Mouse (Mus musculus): Measurements from ENCODE around the gene Gm17190. TPM values are rescaled to one million over a fixed set of nuclear protein-coding genes. Genes with fewer than 3 reads are reported as not detected.
"Not testable (repeated sequence)": the region's sequence is repeated elsewhere in the genome, so short reads cannot be mapped to it uniquely, and the experiment has no call there.

Gene Gm17190
- not detected for polyA plus RNA-seq (2017; shearing (Covaris generic))

DNA sequence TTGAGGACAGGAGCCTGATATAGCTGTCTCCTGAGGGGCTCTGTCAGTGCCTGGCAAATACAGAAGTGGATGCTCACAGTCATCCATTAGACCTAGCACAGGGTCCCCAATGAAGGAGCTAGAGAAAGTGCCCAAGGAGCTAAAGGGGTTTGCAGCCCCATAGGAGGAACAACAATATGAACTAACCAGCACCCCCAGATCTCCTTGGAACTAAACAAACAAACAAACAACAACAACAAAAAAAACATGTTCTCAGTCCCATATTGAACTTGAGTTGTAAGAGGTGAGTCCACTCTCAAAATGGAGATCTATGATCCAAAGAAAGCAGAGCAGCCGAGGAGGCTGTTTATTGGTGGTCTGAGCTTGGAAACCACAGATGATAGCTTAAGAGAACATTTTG lies at the start of gene Gm17190:
TSS of gene Gm17190 (plus strand) at position 301 of the 400 bp plus-strand sequence.
- not testable (repeated sequence) for ATAC-seq

DNA sequence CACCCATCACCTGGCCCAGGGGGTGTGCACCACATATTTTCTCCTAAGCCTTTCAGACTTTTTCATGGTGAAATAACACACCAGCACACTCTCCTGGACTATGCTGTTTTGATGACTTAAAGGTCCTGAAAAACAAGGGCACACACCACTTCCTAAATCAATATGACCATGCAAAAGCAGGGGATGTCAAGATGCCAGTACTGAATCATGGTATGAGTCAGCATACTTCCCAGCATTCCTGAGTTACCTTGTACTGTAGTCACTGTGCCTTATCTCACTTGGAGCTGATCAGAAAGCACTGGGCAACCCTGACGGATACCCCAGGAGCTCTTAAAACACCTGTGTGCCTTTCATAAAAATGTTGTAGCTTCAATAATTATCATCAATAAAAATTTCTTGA lies 42.3 kb upstream of the Gm17190 start:
- no peak for ATAC-seq

DNA sequence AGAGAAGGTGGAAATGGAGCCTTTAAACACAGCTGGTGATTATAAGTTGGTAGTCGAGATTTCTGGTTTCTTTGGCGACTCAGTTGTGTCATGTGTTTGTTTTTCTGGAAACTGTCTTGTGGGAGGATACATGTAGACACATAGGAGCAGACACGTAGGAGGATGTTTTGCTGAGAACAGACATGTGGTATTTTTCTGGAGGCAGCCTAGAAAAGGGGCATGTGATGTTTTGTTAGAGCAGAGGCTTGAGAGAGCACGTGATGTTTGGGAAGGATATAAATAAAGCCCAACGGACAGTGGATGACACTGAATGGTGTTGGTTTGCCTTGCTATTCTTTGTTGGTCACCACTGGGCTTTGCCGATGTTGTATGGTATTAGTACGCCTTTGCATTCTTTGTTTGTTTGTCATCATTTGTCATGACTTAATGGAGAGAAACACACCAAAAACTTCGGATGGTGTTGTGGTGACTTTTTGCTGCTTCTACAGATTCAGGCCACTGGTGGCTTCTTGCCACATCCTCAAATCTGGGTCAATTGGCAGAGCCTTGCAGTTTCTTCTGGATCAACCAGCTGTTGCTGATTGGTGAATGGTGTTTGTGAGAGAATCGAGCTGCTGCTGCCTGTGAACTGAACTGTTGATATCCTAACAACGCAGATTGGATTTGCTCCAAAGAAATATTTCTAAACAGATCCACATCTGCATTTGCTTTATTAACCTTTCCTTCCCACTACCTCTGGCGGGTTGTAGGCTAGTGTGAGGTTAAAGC lies 41.4 kb upstream of the Gm17190 start:
- ATAC-seq = no peak

DNA sequence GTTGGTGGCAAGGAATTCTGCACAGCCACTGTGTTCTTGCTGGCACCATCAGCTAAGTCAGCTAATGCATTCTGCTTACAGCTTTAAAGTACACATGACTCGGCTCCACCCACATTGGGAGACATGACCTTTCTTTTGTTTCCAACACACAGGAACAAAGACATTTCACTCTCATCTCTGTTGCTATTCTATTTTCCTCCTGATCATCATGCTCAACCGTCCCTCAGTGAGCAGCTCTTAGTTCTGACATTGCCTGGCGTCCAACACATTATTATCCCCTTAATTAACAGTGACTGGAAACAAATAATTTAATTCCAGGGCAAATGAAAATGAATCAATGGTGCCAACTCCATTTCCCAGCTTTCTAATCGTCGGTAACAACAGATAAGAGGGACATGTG lies 36.5 kb upstream of the Gm17190 start:
- no peak for ATAC-seq

DNA sequence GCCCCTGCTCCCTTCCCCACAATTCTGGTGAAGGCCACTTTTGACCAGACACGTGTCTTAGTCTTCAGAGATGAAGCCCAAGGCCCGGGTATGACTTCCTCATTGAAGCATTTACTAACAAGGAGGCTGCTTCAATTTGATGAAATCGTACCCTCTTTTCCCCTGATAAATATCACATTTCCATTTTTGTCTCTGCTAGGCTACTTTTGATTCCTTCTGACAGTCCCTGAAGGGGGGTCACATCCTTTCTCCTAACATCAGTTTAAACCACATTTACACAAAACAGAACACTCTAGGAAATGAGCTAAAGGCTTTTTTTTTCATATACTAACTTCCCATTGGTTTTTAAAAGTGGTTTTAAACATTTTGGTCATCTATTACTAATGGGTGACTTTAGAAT lies 29.1 kb upstream of the Gm17190 start:
- no peak for ATAC-seq

DNA sequence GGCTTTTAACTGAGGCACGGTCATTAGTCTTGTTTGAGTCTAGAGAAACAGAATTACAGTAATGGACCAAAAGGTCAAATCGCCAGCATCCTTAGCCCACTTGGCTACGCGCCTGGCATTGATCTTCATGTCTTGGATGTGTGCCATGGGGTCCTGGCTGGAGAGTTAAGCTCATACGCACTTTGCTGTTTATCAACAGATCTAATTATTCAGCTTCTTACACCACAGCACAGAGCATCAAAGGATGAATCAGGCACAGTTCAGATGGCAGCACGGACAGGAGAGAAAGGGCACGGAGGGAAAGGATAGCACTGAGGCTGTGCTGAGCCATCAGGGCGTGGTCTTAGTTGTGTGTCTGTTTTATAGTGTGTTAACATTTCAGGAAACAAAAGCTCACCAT lies 8.3 kb upstream of the Gm17190 start:
- ATAC-seq = no peak

DNA sequence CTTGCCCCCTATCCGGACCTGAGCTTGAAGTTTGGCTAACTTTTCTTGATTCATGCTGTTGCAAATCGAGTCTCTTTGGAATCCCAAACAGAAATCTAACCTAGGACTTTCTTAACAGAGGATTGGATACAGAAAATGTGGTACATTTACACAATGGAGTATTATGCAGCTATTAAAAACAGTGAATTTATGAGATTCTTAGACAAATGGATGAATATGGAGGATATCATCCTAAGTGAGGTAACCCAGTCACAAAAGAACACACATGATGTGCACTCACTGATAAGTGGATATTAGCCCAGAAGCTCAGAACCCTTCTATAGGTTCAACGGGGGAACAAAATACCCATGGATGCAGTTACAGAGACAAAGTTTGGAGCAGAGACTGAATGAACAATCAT lies 578 bp upstream of the Gm17190 start, which contains the start of gene Gm20075:
TSS of gene Gm20075 (minus strand) at position 101 of the 400 bp plus-strand sequence.
- ATAC-seq = not testable (repeated sequence)

DNA sequence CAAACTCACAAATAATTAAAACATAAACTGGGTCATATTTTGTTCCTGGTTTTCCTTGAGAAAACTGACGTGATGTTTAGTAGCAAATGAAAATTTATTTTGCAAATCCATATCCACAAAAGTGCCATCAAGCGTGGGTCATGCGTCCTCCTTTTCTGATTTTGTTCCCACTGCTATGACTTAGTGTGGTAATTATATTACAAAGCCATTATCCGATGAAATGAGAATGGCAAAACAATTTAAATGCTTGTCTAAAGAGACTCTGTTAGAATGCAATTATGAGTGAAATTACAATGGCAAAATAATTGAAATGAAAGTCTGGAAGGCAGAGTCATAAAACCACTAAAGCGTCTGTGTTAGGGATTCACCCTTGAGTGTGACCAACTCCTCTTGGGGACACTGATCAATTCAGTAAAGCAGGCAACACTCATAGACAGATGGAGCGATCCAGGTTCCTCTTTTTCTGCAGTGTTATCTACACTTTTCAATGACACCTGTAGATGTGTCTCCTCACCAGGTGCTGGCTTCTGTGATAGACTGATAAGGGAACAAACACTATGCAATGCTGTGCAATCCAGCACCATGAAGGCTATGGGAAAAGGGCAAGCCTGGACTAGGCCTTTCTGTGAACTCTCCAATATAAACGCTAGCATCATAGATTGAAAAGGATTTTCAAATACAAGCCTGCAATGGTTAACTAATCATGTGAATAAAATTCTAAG lies 3.9 kb downstream of the Gm17190 start:
- ATAC-seq = no peak

DNA sequence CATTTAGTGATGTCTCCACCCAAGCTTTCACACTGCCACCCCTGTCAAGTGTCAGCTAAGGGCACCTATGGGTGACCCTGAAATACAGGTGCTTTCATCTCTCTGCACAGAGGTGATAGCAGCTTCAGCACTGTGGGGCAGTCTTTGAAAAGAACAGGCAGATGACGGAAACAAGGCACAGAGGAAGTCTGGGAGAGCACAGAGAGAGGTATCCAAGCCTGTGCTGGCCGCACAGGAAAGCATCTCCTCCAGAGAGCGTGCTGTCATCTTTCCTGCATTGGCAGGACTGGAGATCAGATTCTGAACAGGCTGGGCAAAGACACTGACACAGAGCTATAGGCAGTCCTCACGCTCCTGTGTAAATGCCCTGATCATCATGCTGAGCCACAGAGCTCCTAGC lies 9.1 kb downstream of the Gm17190 start:
- ATAC-seq = no peak

DNA sequence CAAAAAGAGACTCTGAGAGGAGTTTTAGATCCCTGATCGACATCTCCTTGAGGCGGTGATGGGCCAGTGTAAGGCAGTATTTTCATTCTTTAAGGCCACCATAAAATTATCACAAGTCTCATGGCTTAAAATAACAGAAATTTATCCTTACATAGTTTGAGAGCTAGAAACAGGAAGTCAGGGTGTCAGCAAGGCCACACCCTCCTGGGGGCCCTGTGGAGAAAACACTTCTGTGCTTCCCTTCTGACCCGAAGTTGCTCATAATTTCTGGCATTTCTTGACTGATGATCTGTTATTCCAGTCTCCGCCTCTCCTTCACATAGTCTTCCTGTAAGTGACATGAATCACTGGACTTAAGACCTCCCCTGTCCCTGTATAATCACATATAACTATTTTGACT lies 24.5 kb downstream of the Gm17190 start:
- ATAC-seq = no peak

DNA sequence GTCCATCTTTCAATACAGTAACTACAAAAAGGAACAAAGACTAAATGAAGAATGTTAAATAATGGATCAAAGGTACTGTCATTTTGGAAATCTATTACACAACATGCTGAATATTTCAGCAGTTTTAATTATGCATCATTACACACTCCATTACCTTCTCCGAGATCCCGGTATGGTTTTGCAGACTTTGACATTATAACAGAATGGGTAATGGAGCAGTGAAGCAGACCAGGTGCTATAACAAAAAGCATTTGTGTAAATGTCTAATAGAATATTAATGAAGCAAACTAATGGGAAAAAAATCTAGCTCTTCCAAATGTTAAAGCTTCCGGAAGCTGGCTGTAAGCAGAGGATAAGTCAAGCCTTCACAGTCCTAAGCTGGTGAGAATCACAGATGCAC lies 28.9 kb downstream of the Gm17190 start:
- ATAC-seq = no peak

DNA sequence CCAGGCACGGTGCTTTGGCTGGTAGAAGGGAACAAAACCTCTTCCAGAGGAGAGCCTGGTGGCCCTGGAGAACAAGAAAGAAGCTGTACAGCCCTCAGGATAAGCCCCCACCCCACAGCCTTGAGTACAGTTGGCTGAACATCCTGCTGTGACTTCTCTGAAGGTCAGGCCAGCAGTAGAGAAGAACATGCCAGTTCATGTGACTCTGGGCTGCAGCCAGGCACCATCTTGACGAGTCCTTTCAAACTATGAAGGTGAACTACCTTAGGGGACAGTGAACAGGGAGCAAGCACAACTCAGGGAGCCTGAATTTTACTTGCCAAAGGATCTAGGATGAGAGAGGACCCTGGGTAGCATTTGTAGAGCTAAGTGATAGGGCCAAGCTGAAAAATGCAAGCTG lies 30.9 kb downstream of the Gm17190 start:
- no peak for ATAC-seq

DNA sequence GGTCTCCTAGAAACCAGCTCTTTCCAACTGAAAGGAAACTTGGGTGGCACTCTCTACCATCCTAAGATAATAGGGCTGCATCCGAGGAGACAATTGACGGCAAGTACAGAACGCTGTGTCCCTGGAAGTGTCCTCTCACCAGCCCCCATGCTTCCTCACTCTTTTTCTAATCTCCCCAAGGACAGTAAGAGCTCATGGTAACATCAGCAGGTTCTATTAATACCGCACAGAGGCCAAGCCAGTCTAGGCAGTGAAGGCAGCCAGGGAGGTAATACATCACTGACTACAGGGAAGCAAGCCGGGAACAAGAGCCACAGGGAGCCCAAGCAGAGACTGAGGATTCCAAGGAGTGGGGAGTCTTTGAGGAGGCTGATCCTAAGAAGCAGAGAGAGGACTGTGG lies 43.2 kb downstream of the Gm17190 start:
- ATAC-seq = no peak

DNA sequence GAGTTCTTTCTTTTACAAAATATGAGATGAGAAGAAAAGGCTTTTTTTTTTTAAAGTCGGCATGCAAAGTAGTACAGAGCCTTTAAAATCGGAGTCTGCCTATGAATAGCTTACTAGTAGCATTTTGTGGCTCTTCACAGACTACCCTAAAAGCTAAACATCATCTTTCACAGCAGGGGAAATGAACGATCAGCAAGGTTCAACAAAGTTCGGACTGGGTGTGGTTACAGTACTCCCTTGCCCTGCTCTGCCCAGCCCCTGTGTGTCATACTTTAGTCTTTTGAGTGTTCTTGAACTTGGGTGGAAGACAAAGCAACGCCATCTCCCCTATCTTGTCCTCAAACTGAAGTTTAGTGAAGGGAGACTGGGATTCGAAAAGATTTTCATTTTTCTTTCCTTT lies 44.8 kb downstream of the Gm17190 start:
- ATAC-seq = no peak

DNA sequence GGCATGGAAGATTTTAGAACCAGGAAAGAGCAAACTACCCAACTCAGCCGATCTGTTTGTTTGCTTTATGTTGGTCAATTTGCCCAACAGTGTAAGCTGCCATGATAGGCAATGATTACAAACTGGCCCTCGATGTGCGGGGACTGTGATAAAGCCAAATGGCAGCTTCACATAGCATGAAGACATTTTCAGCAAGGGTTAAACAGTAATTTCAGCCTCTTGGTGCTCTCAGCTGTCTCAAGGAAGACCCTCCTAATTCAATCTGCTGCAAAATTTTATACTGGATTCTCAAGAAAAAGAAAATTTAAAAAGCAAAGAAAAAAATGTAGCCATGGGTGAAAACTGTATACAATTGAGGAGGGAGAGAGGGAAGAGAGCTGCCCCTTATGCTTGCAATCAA lies 47.2 kb downstream of the Gm17190 start:
- ATAC-seq = no peak

DNA sequence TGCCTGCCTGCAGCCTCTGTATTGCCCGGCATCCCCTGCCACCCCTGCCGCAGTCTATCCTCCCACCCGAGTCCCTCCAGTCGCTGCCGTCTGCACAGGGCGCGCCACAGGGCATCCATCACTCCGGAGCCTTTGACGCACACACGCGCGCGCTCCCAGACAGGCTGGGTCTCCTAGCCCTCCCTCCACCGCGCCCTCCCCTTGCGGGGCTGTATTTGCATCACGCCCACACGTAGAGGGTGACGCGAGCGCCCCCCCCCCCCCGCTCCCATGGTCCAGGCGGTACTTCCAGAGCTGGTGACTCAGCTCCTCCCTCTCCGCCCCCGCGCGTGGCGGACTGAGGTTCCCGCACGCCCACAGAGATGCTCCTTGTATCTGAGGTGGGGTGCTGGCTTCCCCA lies 49.2 kb downstream of the Gm17190 start:
- no peak for ATAC-seq

DNA sequence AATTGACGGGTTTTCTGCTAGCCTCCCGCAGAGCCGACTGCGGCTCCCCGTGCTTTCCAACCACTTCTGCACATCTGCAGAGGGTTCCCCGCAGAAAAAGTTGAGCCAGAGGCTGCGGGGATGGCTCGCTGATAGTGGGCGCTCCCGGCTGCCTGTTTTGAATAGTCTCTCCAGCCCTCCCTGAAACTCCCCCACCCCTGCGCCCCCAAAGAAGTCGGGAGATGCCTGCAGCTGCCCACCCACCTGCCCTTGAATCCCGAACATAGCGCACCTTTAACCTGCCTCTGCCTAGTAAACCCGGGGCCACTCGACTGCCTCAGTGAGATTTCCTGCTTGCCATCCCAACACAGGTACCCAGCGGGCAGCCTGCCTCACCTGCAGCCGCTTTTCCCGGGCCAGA lies 50.1 kb downstream of the Gm17190 start:
- no peak for ATAC-seq

DNA sequence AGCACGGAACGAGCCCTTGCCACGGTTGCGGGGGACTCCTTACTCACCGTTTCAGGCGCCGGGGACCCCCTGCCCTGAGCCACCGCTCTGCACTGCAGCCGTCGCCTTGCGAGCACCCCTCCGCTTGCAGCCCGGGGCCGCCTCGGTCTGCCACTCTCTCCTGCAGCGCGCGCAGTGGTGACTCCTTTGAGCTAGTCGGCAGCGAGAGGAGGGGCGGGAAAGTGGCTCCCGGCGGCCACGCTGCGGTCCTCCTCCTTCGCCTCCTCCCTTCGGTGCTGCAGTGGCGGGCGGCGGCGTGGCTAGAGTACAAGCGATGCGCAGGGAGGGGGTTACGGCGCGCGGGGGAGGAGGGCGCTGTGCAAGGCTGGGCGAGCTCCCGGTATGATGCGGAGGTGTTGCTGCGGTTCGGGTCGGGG lies 50.6 kb downstream of the Gm17190 start, which contains the start of gene Sv2c:
TSS of gene Sv2c (minus strand) at position 177 of the 416 bp plus-strand sequence.
- no peak for ATAC-seq

Other genes with a start within 250 kb of the Gm17190 start
- 10 to 100 TPM; 12.7 to 20.0 (median 13.9) TPM for gene Iqgap2, start 190.1 kb upstream of the Gm17190 start, polyA plus RNA-seq (2017; shearing (Covaris generic))
- 10 to 100 TPM in 2 of 3 experiments, 1 to 10 TPM in 1; 8.9 to 18.4 (median 11.6) TPM for gene Gm20075, start 678 bp upstream of the Gm17190 start, polyA plus RNA-seq (2017; shearing (Covaris generic))
- 1 to 10 TPM; 1.4 to 3.3 (median 2.4) TPM for gene Sv2c, start 50.5 kb downstream of the Gm17190 start, polyA plus RNA-seq (2017; shearing (Covaris generic))

All from inflammation-experienced regulatory T-cells, adult 6 months (primary cell).